Mouse (Mus musculus): Measurements from ENCODE around the gene Trp63.

Trp63 gene

GRCm38 (mm10) chr16:25877416-25877965 is 193.9 kb downstream of the Trp63 start:
- DNase-seq: peak; percentile 94

- DNase-seq: peak; percentile 69
Observed at GRCm38 (mm10) chr16:25878116-25878515, 194.6 kb downstream of the Trp63 start.

GRCm38 (mm10) chr16:25899071-25899470 is 215.5 kb downstream of the Trp63 start:
- no peak for DNase-seq

DNA sequence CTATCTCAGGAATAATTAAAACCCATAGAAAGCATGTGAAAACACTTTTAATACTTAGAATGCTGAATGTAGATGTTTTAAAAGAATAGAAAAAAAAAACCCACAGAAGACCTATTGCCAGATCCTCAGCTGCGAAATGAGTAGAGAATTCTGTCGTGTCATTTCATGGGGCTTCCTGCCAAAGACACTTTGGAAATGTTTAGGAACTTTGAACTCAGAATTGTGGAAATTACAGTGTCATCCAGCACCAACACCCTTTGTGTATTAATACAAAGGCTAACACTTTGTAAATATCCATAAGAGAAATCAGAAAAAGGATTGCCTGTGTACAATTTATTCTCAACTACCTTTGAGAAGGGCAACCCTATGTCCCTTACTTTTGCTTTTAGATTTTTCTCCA is 216.1 kb downstream of the Trp63 start:
- peak; percentile 60 for DNase-seq

DNA sequence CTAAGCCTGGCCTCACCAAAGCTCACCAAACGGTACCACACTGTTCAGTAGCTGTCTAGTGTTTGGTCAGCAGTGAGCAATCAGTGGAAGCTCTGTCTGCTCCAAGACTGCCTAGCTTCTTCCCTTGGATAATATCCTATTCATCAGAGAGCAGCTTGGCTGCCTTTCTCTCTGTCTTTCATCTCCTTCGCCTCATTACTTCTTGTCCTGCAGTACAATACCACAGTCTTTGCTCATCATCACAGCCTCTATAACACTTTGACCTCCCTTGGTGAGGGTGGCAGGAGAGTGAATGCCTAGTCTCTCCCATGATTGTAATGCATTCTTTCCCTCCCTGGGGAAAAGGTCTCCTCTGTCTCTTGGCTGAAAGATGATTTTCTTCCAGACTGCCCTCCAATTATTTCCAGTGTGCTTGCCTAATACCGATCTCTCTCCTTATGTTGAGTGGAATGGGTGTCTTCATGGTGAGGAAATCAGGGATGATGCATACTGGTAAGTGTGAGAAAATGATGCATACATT is 216.9 kb downstream of the Trp63 start:
- DNase-seq: no peak

DNA sequence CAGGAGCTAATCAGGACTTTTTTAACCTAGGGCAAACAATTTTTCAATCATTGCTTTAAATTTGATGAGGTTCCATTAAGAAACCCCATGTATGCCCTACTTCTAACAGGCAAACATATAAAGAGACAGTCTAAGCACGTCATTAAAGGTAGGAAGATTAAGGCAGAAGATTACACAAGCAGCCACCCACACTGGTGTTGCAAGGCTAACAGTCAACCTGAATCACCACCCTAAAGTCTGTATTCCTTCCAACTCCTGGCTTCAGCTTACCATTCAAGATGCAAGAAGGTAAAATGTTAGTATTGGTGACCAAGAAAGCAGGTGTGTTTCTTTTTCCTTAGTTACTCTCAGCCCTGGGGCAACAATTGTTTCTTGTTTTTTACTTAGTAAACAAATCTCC is 228.6 kb downstream of the Trp63 start:
- DNase-seq: no peak

DNA sequence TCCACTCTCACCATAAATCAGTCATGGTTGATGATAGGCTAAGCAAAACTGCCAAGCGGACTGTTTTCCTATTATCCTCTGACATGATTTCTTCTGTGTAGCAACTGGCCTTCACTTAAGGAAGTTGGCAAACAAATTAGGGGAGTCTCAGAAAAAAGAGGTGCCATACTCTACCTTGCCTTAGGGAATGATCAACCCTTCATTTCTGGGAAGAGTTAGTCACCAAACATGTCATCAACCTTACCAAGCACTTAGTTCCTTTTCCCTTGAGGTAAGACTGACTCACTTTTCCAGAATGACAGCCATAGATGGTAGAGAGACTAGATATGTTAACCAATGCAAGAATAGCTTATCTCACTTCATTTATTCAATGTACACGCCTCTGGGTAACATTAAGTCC is 250.6 kb downstream of the Trp63 start:
- no peak for DNase-seq

Data from kidney, adult 9 months (tissue).